Mouse (Mus musculus): Measurements from ENCODE around the gene Iqsec3. TPM values are rescaled to one million over a fixed set of nuclear protein-coding genes. Genes with fewer than 3 reads are reported as not detected.

Iqsec3 gene
- polyA plus RNA-seq, 1 experiment = not detected

- Histone ChIP-seq H3K4me3 (replicated peaks) (no peak overlapping the region), H3K9me3 (no peaks in the 10 kb centered on the region), H3K36me3 (replicated peaks; ENCODE audit: low read length) (no peaks in the 10 kb centered on the region), H3K27me3 (replicated peaks) (peaks cover 19% of the 10 kb centered on the region), H3K4me1 (no peaks in the 10 kb centered on the region)
- TF ChIP-seq FLI1 (IDR thresholded peaks at IDR 0.05; ENCODE audit: low read length) = no peak
- TF ChIP-seq GATA1 (IDR thresholded peaks at IDR 0.05; ENCODE audit: borderline replicate concordance, low read length) = no peak
Measured at GRCm38 (mm10) chr6:121456651-121457050, 16.8 kb downstream of the Iqsec3 start.

- no peaks in the 10 kb centered on the region for H3K9me3 ChIP-seq
- no peaks in the 10 kb centered on the region for H3K4me1 ChIP-seq
- H3K4me3 ChIP-seq (replicated peaks) = no peak overlapping the region
- peaks cover 18% of the 10 kb centered on the region for H3K27me3 ChIP-seq (replicated peaks)
- no peaks in the 10 kb centered on the region for H3K36me3 ChIP-seq (replicated peaks; ENCODE audit: low read length)
- TF ChIP-seq FLI1 (IDR thresholded peaks at IDR 0.05; ENCODE audit: low read length) (no peak), GATA1 (IDR thresholded peaks at IDR 0.05; ENCODE audit: borderline replicate concordance, low read length) (no peak)
Measured at GRCm38 (mm10) chr6:121454549-121455494, 18.7 kb downstream of the Iqsec3 start.

GRCm38 (mm10) chr6:121453776-121454175 is 19.7 kb downstream of the Iqsec3 start:
- Histone ChIP-seq H3K27me3 (replicated peaks) (peaks cover 17% of the 10 kb centered on the region), H3K36me3 (replicated peaks; ENCODE audit: low read length) (no peaks in the 10 kb centered on the region), H3K9me3 (no peaks in the 10 kb centered on the region), H3K4me3 (replicated peaks) (no peak overlapping the region), H3K4me1 (no peaks in the 10 kb centered on the region)
- TF ChIP-seq FLI1 (IDR thresholded peaks at IDR 0.05; ENCODE audit: low read length) = no peak
- no peak for TF ChIP-seq GATA1 (IDR thresholded peaks at IDR 0.05; ENCODE audit: borderline replicate concordance, low read length)

- H3K36me3 ChIP-seq (replicated peaks; ENCODE audit: low read length) = no peaks in the 10 kb centered on the region
- H3K4me3 ChIP-seq (replicated peaks) = no peak overlapping the region
- no peaks in the 10 kb centered on the region for H3K9me3 ChIP-seq
- TF ChIP-seq GATA1 (IDR thresholded peaks at IDR 0.05; ENCODE audit: borderline replicate concordance, low read length) (no peak), FLI1 (IDR thresholded peaks at IDR 0.05; ENCODE audit: low read length) (no peak)
- H3K27me3 ChIP-seq (replicated peaks) = peaks cover 8% of the 10 kb centered on the region
- no peaks in the 10 kb centered on the region for H3K4me1 ChIP-seq
Measured at GRCm38 (mm10) chr6:121451703-121452102, 21.8 kb downstream of the Iqsec3 start.

GRCm38 (mm10) chr6:121440696-121441220 is 32.7 kb downstream of the Iqsec3 start:
- TF ChIP-seq FLI1 (IDR thresholded peaks at IDR 0.05; ENCODE audit: low read length) (no peak), GATA1 (IDR thresholded peaks at IDR 0.05; ENCODE audit: borderline replicate concordance, low read length) (no peak)
- H3K36me3 ChIP-seq (replicated peaks; ENCODE audit: low read length) = no peaks in the 10 kb centered on the region
- no peak overlapping the region for H3K4me3 ChIP-seq (replicated peaks)
- H3K4me1 ChIP-seq = no peaks in the 10 kb centered on the region
- H3K9me3 ChIP-seq = no peaks in the 10 kb centered on the region
- H3K27me3 ChIP-seq (replicated peaks) = peaks cover 10% of the 10 kb centered on the region

GRCm38 (mm10) chr6:121424830-121425229 is 48.6 kb downstream of the Iqsec3 start:
- no peak for TF ChIP-seq FLI1 (IDR thresholded peaks at IDR 0.05; ENCODE audit: low read length)
- no peak for TF ChIP-seq GATA1 (IDR thresholded peaks at IDR 0.05; ENCODE audit: borderline replicate concordance, low read length)
- no peaks in the 10 kb centered on the region for H3K36me3 ChIP-seq (replicated peaks; ENCODE audit: low read length)
- peaks cover 27% of the 10 kb centered on the region for H3K27me3 ChIP-seq (replicated peaks)
- H3K4me1 ChIP-seq = no peaks in the 10 kb centered on the region
- H3K9me3 ChIP-seq = no peaks in the 10 kb centered on the region
- no peak overlapping the region for H3K4me3 ChIP-seq (replicated peaks)

- no peaks in the 10 kb centered on the region for H3K9me3 ChIP-seq
- no peak overlapping the region for H3K4me3 ChIP-seq (replicated peaks)
- H3K4me1 ChIP-seq = no peaks in the 10 kb centered on the region
- no peaks in the 10 kb centered on the region for H3K36me3 ChIP-seq (replicated peaks; ENCODE audit: low read length)
- TF ChIP-seq GATA1 (IDR thresholded peaks at IDR 0.05; ENCODE audit: borderline replicate concordance, low read length) = no peak
- TF ChIP-seq FLI1 (IDR thresholded peaks at IDR 0.05; ENCODE audit: low read length) = no peak
- H3K27me3 ChIP-seq (replicated peaks) = peaks cover 26% of the 10 kb centered on the region
Measured at GRCm38 (mm10) chr6:121424403-121424802, 49.1 kb downstream of the Iqsec3 start.

GRCm38 (mm10) chr6:121412558-121413297 is 60.8 kb downstream of the Iqsec3 start:
- Histone ChIP-seq H3K36me3 (replicated peaks; ENCODE audit: low read length) (no peaks in the 10 kb centered on the region), H3K27me3 (replicated peaks) (peaks cover 61% of the 10 kb centered on the region), H3K4me3 (replicated peaks) (no peak overlapping the region), H3K9me3 (no peaks in the 10 kb centered on the region), H3K4me1 (peaks cover 19% of the 10 kb centered on the region)
- no peak for TF ChIP-seq FLI1 (IDR thresholded peaks at IDR 0.05; ENCODE audit: low read length)
- no peak for TF ChIP-seq GATA1 (IDR thresholded peaks at IDR 0.05; ENCODE audit: borderline replicate concordance, low read length)

- Histone ChIP-seq H3K4me1 (peaks cover 19% of the 10 kb centered on the region), H3K9me3 (peaks cover 4% of the 10 kb centered on the region; the same call in 1 of the 2 replicates), H3K36me3 (replicated peaks; ENCODE audit: low read length) (no peaks in the 10 kb centered on the region), H3K27me3 (replicated peaks) (peaks cover 50% of the 10 kb centered on the region), H3K4me3 (replicated peaks) (no peak overlapping the region)
- TF ChIP-seq FLI1 (IDR thresholded peaks at IDR 0.05; ENCODE audit: low read length) (no peak), GATA1 (IDR thresholded peaks at IDR 0.05; ENCODE audit: borderline replicate concordance, low read length) (no peak)
Measured at GRCm38 (mm10) chr6:121407571-121408011, 65.9 kb downstream of the Iqsec3 start.
